Mouse (Mus musculus) ES-Bruce4 (cell line): ENCODE measurements around the gene Dhh. TPM values are rescaled to one million over a fixed set of nuclear protein-coding genes. Genes with fewer than 3 reads are reported as not detected.

ENCODE experiments used
- H3K27ac ChIP-seq: 2 replicates; pipeline ENCODE4 v1.5.1; 2012; ENCODE audit warnings: low read length, inconsistent platforms; ENCODE audit not compliant: insufficient read depth
- H3K27me3 ChIP-seq: 2 replicates; pipeline ENCODE4 v1.6.1; 2012; ENCODE audit warnings: mild to moderate bottlenecking, low read length, inconsistent platforms; ENCODE audit not compliant: control insufficient read depth, poor library complexity, insufficient read depth, severe bottlenecking
- H3K36me3 ChIP-seq: 2 replicates; pipeline ENCODE4 v1.6.1; 2012; ENCODE audit warnings: inconsistent platforms, mild to moderate bottlenecking, low read length, moderate library complexity; ENCODE audit not compliant: control insufficient read depth, poor library complexity, insufficient read depth, severe bottlenecking
- H3K4me1 ChIP-seq: one replicate; pipeline ENCODE4 v1.8.1; 2011; ENCODE audit warnings: low read length; ENCODE audit not compliant: control insufficient read depth, insufficient read depth
- H3K4me3 ChIP-seq: 2 replicates; pipeline ENCODE4 v1.5.1; 2011; ENCODE audit warnings: low read depth, mild to moderate bottlenecking, low read length
- H3K9ac ChIP-seq: 2 replicates; pipeline ENCODE4 v1.6.1; 2012; ENCODE audit warnings: low read depth, mild to moderate bottlenecking, inconsistent platforms; ENCODE audit not compliant: poor library complexity, severe bottlenecking
- H3K9me3 ChIP-seq: replicated peaks from 2 replicates; pipeline ENCODE4 v1.6.1; 2012; ENCODE audit warnings: mild to moderate bottlenecking, low read length, inconsistent platforms; ENCODE audit not compliant: control insufficient read depth, poor library complexity, insufficient read depth, severe bottlenecking
- CTCF ChIP-seq: IDR thresholded peaks from one replicate; pipeline ENCODE4 v1.8.1; 2011; ENCODE audit warnings: low read depth, low read length
- EP300 ChIP-seq: IDR thresholded peaks from 2 replicates; pipeline ENCODE4 v1.6.1; 2011; ENCODE audit warnings: low read depth, low read length; ENCODE audit not compliant: insufficient read depth
- POLR2A ChIP-seq: IDR thresholded peaks from one replicate; pipeline ENCODE4 v1.8.1; 2011; ENCODE audit warnings: low read length; ENCODE audit not compliant: insufficient read depth
- polyA plus RNA-seq: library from polyadenylated mRNA; stranded (reverse); fragments of >200 nt; gene quantifications from 2 replicates; pipeline ENCODE4 v1.2.4, GENCODE M21; 2011; ENCODE audit warnings: low read depth; ENCODE audit not compliant: missing spikeins, insufficient read depth, insufficient read length

The Dhh gene
- polyA plus RNA-seq = 0.40 and 0.78 TPM in 2 replicates

DNA sequence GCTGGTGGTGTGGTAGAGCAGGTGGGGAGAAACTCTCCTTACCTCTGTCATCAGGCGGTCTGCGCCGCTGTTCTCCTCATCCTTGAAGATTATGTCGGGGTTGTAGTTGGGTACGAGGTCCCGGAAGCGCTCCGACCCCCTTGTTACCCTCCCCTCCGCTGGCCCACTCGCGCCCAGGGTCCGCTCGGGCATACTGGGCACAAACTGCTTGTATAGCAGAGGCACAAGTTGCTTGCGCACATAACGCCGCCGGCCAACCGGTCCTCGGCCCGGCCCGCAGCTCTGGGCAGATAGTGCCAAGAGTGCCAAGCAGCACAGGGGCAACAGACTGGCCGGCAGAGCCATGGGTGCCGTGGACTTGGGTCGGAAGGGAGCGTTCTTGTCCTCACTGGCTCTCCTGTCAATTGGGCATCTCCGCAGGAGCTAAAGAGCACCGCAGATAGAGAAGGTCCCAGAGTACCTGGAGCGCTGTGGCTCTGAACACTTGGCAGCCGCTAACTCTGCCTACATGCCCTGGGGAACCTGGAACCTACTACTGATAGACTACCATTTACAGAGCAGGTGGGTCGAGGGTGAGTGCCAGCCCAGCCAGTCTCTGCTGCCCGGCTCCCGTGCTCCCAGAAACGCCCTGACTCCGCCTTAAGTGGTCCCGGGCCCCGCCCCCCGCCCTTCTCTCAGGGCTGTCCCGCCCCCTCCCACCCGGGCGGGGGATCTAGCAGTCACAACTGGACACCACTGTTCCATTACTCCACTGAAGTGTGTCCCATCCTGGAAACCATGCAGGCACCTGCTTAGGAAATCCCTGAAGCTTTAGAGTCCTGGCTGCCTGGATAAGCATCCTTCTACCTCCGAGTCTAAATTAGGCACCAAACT lies at the start of gene Dhh:
Gene Dhh (minus strand): TSS at position 613 of the 873 bp plus-strand sequence.
- TF ChIP-seq POLR2A = no peak
- TF ChIP-seq EP300 = no peak
- no peak for TF ChIP-seq CTCF

DNA sequence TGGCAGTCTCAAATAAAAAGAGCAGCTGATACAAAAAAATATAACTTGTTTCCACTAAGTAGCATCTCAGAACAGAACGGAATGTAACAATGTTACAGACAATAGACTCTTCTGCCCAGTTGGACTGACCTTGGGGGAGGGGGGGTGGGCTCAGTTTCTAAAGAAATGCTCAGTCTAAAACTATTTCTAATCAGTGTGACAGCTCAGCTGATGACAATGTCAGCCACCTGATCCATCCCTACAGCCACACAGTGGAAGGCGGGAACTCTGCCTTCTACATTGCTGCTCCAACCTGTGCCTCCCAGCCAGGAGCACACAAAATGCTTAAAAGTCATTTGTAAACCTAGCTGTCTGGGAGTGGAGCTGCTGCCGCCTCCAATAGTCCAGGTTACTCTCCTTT lies 49.5 kb upstream of the Dhh start:
- H3K9me3 ChIP-seq = no peaks in the 10 kb centered on the region
- no peak overlapping the region for H3K27ac ChIP-seq
- TF ChIP-seq CTCF (no peak), EP300 (no peak), POLR2A (no peak)

More for the DNA sequence above, at the start of gene Dhh:
- Histone ChIP-seq H3K27ac (no peak within 1 kb of the TSS), H3K9me3 (no peaks in the 10 kb centered on the region), H3K4me3 (peak within 1 kb of the TSS; percentile 83), H3K9ac (peak within 1 kb of the TSS; percentile 8; the same call in 1 of the 2 replicates), H3K36me3 (no peaks in the 10 kb centered on the region), H3K27me3 (peaks cover 10% of the 10 kb centered on the region; the same call in 1 of the 2 replicates), H3K4me1 (no peaks in the 10 kb centered on the region)

DNA sequence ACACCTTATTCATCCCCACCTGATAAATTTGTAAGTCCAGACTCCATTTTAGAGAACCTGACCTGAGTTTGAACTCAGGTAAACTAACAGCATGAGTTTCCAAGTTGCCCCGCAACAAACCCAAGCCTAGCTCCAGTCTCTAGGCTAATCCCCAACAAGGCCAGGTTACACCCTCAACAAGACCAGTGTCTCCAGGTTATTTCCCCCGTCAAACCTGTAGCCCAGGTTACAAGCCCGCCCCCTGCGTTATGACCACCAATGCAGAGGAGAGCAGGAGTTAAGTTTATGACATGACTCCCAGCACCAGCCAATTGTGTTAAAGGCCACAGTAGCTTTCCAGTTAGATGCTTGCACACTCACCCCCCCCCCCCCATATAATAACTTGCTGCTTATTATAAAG lies 44.8 kb upstream of the Dhh start:
- no peak for TF ChIP-seq EP300
- TF ChIP-seq POLR2A = no peak
- TF ChIP-seq CTCF = no peak
- Histone ChIP-seq H3K4me3 (no peak overlapping the region), H3K36me3 (no peaks in the 10 kb centered on the region), H3K9me3 (no peaks in the 10 kb centered on the region), H3K4me1 (no peaks in the 10 kb centered on the region), H3K9ac (no peak overlapping the region), H3K27ac (no peak overlapping the region; the same call in 1 of the 2 replicates), H3K27me3 (no peaks in the 10 kb centered on the region)

More for the DNA sequence above, 49.5 kb upstream of the Dhh start:
- Histone ChIP-seq H3K27me3 (no peaks in the 10 kb centered on the region), H3K4me1 (peaks cover 3% of the 10 kb centered on the region), H3K36me3 (peaks cover 4% of the 10 kb centered on the region; the same call in 1 of the 2 replicates), H3K9ac (no peak overlapping the region), H3K4me3 (no peak overlapping the region)

DNA sequence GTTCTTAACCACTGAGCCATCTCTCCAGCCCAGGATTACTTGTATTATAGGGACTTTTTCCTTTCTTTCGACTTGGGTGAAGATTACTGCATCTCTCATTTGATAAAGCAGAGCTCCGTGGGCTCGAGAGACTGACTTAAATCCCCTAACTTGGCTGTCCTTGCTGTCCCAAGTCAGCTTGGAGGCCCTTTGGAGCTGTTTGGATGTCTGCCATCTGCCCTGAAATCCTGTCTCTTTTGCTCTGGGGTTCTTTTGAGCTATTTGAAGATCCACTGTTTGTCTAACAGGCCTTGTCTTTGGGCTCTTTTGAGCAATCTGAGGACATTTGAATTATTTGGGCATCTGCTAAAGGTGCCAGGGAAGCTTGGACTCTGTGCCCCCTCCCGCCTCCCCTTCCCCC lies 43.7 kb upstream of the Dhh start:
- no peaks in the 10 kb centered on the region for H3K4me1 ChIP-seq
- H3K9me3 ChIP-seq = no peaks in the 10 kb centered on the region
- TF ChIP-seq EP300 (no peak), POLR2A (no peak), CTCF (no peak)
- no peaks in the 10 kb centered on the region for H3K27me3 ChIP-seq
- H3K36me3 ChIP-seq = no peaks in the 10 kb centered on the region
- no peak overlapping the region for H3K4me3 ChIP-seq
- no peak overlapping the region for H3K9ac ChIP-seq
- H3K27ac ChIP-seq = no peak overlapping the region

DNA sequence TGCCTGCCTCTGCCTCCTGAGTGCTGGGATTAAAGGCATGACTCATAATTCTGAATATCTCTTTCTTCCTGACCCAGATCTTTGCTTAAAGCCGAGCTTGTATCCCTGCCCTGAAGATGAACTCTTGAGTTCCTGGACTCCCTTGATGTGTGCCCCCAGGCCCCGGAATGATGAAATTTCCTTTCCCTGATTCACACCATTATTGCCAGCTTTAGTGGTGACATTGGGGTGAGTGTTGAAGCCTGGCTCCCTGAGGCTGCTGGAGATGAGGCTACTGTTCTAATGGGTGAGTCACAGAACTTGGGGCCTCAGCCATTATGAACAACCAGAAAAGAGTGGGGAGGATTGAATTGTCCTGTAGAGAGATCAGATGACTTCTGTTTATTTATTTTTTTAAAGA lies 43.2 kb upstream of the Dhh start:
- Histone ChIP-seq H3K36me3 (no peaks in the 10 kb centered on the region), H3K9me3 (no peaks in the 10 kb centered on the region), H3K27me3 (no peaks in the 10 kb centered on the region), H3K9ac (no peak overlapping the region), H3K4me1 (no peaks in the 10 kb centered on the region), H3K27ac (no peak overlapping the region), H3K4me3 (no peak overlapping the region)
- no peak for TF ChIP-seq POLR2A
- TF ChIP-seq EP300 = no peak

GRCm38 (mm10) chr15:98940816-98941215 lies 42.5 kb upstream of the Dhh start:
- Histone ChIP-seq H3K9me3 (no peaks in the 10 kb centered on the region), H3K27ac (no peak overlapping the region)
- no peak for TF ChIP-seq POLR2A

More at GRCm38 (mm10) chr15:98940816-98941215, 42.5 kb upstream of the Dhh start:
- Histone ChIP-seq H3K9ac (no peak overlapping the region), H3K36me3 (no peaks in the 10 kb centered on the region), H3K27me3 (no peaks in the 10 kb centered on the region), H3K4me1 (no peaks in the 10 kb centered on the region), H3K4me3 (no peak overlapping the region)
